Mouse (Mus musculus) G1E (cell line): ENCODE data around the gene Gls2. TPM values are rescaled to one million over a fixed set of nuclear protein-coding genes. Genes with fewer than 3 reads are reported as not detected.

ENCODE experiments used
- ATAC-seq: 2 replicates; pipeline ENCODE4 v1.8.0; 2016; ENCODE audit warnings: mild to moderate bottlenecking; ENCODE audit not compliant: insufficient number of reproducible peaks, poor library complexity, low FRiP score, severe bottlenecking; ENCODE audit errors: extremely low read depth
- DNase-seq: peaks from one replicate; pipeline ENCODE4 v3.0.0; 2012; ENCODE audit warnings: low spot score
- H3K27me3 ChIP-seq: 2 replicates; pipeline ENCODE4 v1.6.1; 2012; ENCODE audit warnings: mild to moderate bottlenecking, low read length, inconsistent platforms; ENCODE audit not compliant: insufficient read depth
- H3K36me3 ChIP-seq: replicated peaks from 2 replicates; pipeline ENCODE3; 2012; ENCODE audit warnings: mild to moderate bottlenecking, inconsistent platforms
- H3K4me1 ChIP-seq: 2 replicates; pipeline ENCODE4 v1.6.1; 2012; ENCODE audit warnings: low read depth, low read length, inconsistent platforms, mixed read lengths; ENCODE audit not compliant: insufficient read depth
- H3K4me3 ChIP-seq: 2 replicates; pipeline ENCODE4 v1.5.1; 2012; ENCODE audit warnings: low read depth, mild to moderate bottlenecking, inconsistent platforms, low read length, moderate library complexity, mixed read lengths
- H3K9me3 ChIP-seq: replicated peaks from 2 replicates; pipeline ENCODE4 v1.6.1; 2012; ENCODE audit warnings: inconsistent platforms
- CTCF ChIP-seq: IDR thresholded peaks from 2 replicates; pipeline ENCODE4 v1.5.1; 2012; ENCODE audit warnings: low read depth, low read length, inconsistent platforms, mixed read lengths
- GATA1 ChIP-seq: IDR thresholded peaks from 2 replicates; pipeline ENCODE4 v1.6.1; 2012; ENCODE audit warnings: borderline replicate concordance, low read length, inconsistent platforms, mixed read lengths
- GATA2 ChIP-seq: IDR thresholded peaks from 2 replicates; pipeline ENCODE4 v1.6.1; 2012; ENCODE audit warnings: low read depth, low read length, inconsistent platforms, borderline replicate concordance
- POLR2AphosphoS5 ChIP-seq: IDR thresholded peaks from 2 replicates; pipeline ENCODE4 v1.6.1; 2012; ENCODE audit warnings: low read depth, low read length, inconsistent platforms; ENCODE audit not compliant: insufficient replicate concordance
- TAL1 ChIP-seq: conservative IDR thresholded peaks from 2 replicates; pipeline ENCODE4 v1.6.1; 2012; ENCODE audit warnings: low read depth, low read length, inconsistent platforms, mixed read lengths
- polyA plus RNA-seq: library from polyadenylated mRNA; stranded (reverse); fragments of >175 nt; gene quantifications from 2 replicates; pipeline ENCODE4 v1.2.3, GENCODE M21; 2012
- total RNA-seq, 2 experiments: library from RNA; stranded (forward) in 1 of 2; stranded (reverse) in 1 of 2; fragments of 200-1000 nt in 1 of 2; fragments of >200 nt in 1 of 2; fragmentation: Nextera tagmentation in 1 of 2; gene quantifications; 2 replicates each; pipeline ENCODE4 v1.2.3; 2014 to 2017

The Gls2 gene
- total and polyA plus RNA-seq, 3 experiments, result 4.0 to 15.0 (median 11.1) TPM

GRCm38 (mm10) chr10:128240131-128240530 lies 45.9 kb downstream of the Gls2 start:
- H3K27me3 ChIP-seq, result no peaks in the 10 kb centered on the region
- no peaks in the 10 kb centered on the region for H3K9me3 ChIP-seq
- peaks cover 15% of the 10 kb centered on the region for H3K4me1 ChIP-seq
- H3K4me3 ChIP-seq, result no peak overlapping the region
- ATAC-seq, result no peak
- no peak for DNase-seq
- peaks cover 86% of the 10 kb centered on the region for H3K36me3 ChIP-seq
- TF ChIP-seq TAL1 (no peak), GATA1 (no peak), GATA2 (no peak), POLR2AphosphoS5 (no peak), CTCF (no peak)

DNA sequence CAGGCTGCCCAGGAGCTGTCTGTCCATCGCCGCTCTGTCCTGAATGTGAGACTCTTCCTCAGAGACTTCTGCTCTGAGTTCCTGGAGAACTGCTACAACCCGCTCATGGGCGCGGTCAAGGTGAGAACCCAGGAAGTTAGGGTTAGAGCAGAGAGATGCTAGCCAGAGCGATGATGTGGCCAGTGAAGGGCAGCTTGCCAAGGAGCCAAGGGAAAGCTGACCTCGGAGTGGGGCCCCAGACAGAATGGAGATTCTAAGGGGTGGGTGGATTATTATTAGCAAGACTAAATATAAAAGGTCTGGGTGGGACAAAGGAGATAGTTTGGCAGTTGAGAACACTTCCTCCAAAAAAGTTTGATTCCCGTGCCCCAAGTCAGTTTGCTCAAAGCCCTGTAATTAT lies 49.0 kb downstream of the Gls2 start:
- TF ChIP-seq POLR2AphosphoS5 (no peak), GATA2 (no peak), CTCF (no peak), TAL1 (no peak), GATA1 (no peak)
- DNase-seq, result no peak
- H3K36me3 ChIP-seq, result peaks cover 97% of the 10 kb centered on the region
- H3K27me3 ChIP-seq, result no peaks in the 10 kb centered on the region
- no peak for ATAC-seq
- peaks cover 2% of the 10 kb centered on the region; the same call in 1 of the 2 replicates for H3K4me1 ChIP-seq
- no peak overlapping the region for H3K4me3 ChIP-seq
- H3K9me3 ChIP-seq, result no peaks in the 10 kb centered on the region

- no peaks in the 10 kb centered on the region; the same call in 1 of the 2 replicates for H3K4me1 ChIP-seq
- H3K36me3 ChIP-seq, result peaks cover 99% of the 10 kb centered on the region
- no peak overlapping the region for H3K4me3 ChIP-seq
- no peaks in the 10 kb centered on the region for H3K9me3 ChIP-seq
- no peaks in the 10 kb centered on the region for H3K27me3 ChIP-seq
- ATAC-seq (no peak), DNase-seq (no peak)
- TF ChIP-seq GATA1, result no peak
- TF ChIP-seq GATA2, result no peak
Measured at GRCm38 (mm10) chr10:128244121-128244520, 49.9 kb downstream of the Gls2 start.

GRCm38 (mm10) chr10:128247020-128247732 lies 52.9 kb downstream of the Gls2 start:
- Histone ChIP-seq H3K4me1 (no peaks in the 10 kb centered on the region), H3K4me3 (no peak overlapping the region), H3K27me3 (no peaks in the 10 kb centered on the region), H3K9me3 (no peaks in the 10 kb centered on the region), H3K36me3 (peaks cover 100% of the 10 kb centered on the region)
- ATAC-seq (no peak), DNase-seq (no peak)
- no peak for TF ChIP-seq POLR2AphosphoS5
- TF ChIP-seq GATA1, result no peak
- no peak for TF ChIP-seq GATA2
- no peak for TF ChIP-seq CTCF
- TF ChIP-seq TAL1, result no peak

DNA sequence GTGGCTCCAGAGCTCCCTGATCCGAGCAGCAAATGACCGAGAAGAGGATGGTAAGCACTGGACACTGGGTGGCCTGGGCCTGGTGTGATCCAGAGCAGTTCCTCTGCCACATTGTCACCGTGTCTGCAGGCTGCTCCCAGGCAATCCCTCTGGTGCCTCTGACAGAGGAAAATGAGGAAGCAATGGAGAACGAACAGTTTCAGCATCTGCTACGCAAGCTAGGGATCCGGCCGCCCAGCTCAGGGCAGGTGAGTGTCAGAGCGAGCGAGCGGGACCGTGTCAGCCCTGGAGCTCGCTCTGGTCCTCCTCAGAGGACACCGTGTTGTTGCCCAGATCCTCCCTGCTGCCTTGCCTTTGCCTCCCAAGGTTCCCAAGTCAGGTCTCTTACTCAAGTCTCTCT lies 56.3 kb downstream of the Gls2 start:
- no peaks in the 10 kb centered on the region for H3K9me3 ChIP-seq
- no peak overlapping the region for H3K4me3 ChIP-seq
- TF ChIP-seq GATA2 (no peak), GATA1 (no peak), POLR2AphosphoS5 (no peak), TAL1 (no peak), CTCF (no peak)
- no peak for ATAC-seq
- DNase-seq, result no peak
- H3K27me3 ChIP-seq, result no peaks in the 10 kb centered on the region
- no peaks in the 10 kb centered on the region for H3K4me1 ChIP-seq
- peaks cover 84% of the 10 kb centered on the region for H3K36me3 ChIP-seq

- Histone ChIP-seq H3K4me3 (no peak within 1 kb of the TSS), H3K9me3 (no peaks in the 10 kb centered on the region), H3K4me1 (peaks cover 3% of the 10 kb centered on the region; the same call in 1 of the 2 replicates), H3K27me3 (no peaks in the 10 kb centered on the region; the same call in none of the 2 replicates), H3K36me3 (peaks cover 52% of the 10 kb centered on the region)
- DNase-seq (no peak), ATAC-seq (no peak)
- TF ChIP-seq POLR2AphosphoS5, result no peak
Measured at GRCm38 (mm10) chr10:128253677-128254255, 59.5 kb downstream of the Gls2 start, which contains the start of gene Apon. Gene Apon (plus strand): TSS chr10:128254096.
